Mouse (Mus musculus) large intestine, adult 2 months (tissue): ENCODE results near the gene Bcl2l14. TPM values are rescaled to one million over a fixed set of nuclear protein-coding genes. Genes with fewer than 3 reads are reported as not detected.

Experiments used
- DNase-seq: peaks from one replicate; pipeline ENCODE4 v3.0.0-alpha.2; 2012; ENCODE audit warnings: low read depth, low spot score
- WGBS: fragments of 180-500 bp; shearing (Covaris S2); methylation state at CpG from one replicate; pipeline ENCODE4 v1.1.7; 2018; 5-methylcytosine and 5-hydroxymethylcytosine counted together
- polyA plus RNA-seq: library from polyadenylated mRNA; depleted of rRNA; stranded (reverse); fragments of >200 nt; gene quantifications from 2 replicates; pipeline ENCODE4 v1.2.3, GENCODE M21; 2012; rRNA removed

Bcl2l14 gene
- polyA plus RNA-seq: 9.7 and 10.9 TPM in 2 replicates

GRCm38 (mm10) chr6:134396018-134396417, at the start of gene Bcl2l14:
Gene Bcl2l14, plus strand, starts transcription at chr6:134396318.
- WGBS: 86% methylated on average over 4 of the region's 4 CpGs
- DNase-seq: no peak

- no peak for DNase-seq
- 89% methylated on average over 7 of the region's 7 CpGs for WGBS
Measured at GRCm38 (mm10) chr6:134348526-134349067, 47.5 kb upstream of the Bcl2l14 start.

GRCm38 (mm10) chr6:134352881-134353280, 43.2 kb upstream of the Bcl2l14 start:
- no peak for DNase-seq
- WGBS: 67% methylated on average over 6 of the region's 6 CpGs

- WGBS: 71% methylated on average over 4 of the region's 4 CpGs
- no peak for DNase-seq
Measured at GRCm38 (mm10) chr6:134353751-134354150, 42.4 kb upstream of the Bcl2l14 start.

GRCm38 (mm10) chr6:134357570-134357969, 38.5 kb upstream of the Bcl2l14 start:
- no peak for DNase-seq
- 36% methylated on average over 6 of the region's 6 CpGs for WGBS

GRCm38 (mm10) chr6:134360079-134360478, 36.0 kb upstream of the Bcl2l14 start:
- WGBS: 86% methylated on average over 4 of the region's 4 CpGs
- DNase-seq: no peak

GRCm38 (mm10) chr6:134364644-134365043, 31.5 kb upstream of the Bcl2l14 start:
- DNase-seq: no peak
- 48% methylated on average over 6 of the region's 6 CpGs for WGBS

- DNase-seq: no peak
- 51% methylated on average over 4 of the region's 4 CpGs for WGBS
Measured at GRCm38 (mm10) chr6:134365952-134366351, 30.2 kb upstream of the Bcl2l14 start.

- DNase-seq: no peak
- 64% methylated on average over 10 of the region's 10 CpGs for WGBS
Measured at GRCm38 (mm10) chr6:134366366-134367351, 29.5 kb upstream of the Bcl2l14 start.

GRCm38 (mm10) chr6:134367366-134368281, 28.5 kb upstream of the Bcl2l14 start:
- DNase-seq: no peak
- WGBS: 85% methylated on average over 12 of the region's 12 CpGs

- 63% methylated on average over 2 of the region's 2 CpGs for WGBS
Measured at GRCm38 (mm10) chr6:134372946-134373345, 23.2 kb upstream of the Bcl2l14 start.

GRCm38 (mm10) chr6:134377201-134377600, 18.9 kb upstream of the Bcl2l14 start:
- peak; percentile 13 for DNase-seq
- 35% methylated on average over 5 of the region's 5 CpGs for WGBS

More at GRCm38 (mm10) chr6:134372946-134373345, 23.2 kb upstream of the Bcl2l14 start:
- DNase-seq: no peak

GRCm38 (mm10) chr6:134377856-134378255, 18.3 kb upstream of the Bcl2l14 start:
- DNase-seq: no peak
- WGBS: 38% methylated on average over 3 of the region's 3 CpGs

GRCm38 (mm10) chr6:134381462-134381861, 14.7 kb upstream of the Bcl2l14 start:
- 75% methylated on average over 6 of the region's 6 CpGs for WGBS

GRCm38 (mm10) chr6:134385931-134386330, 10.2 kb upstream of the Bcl2l14 start:
- no peak for DNase-seq
- WGBS: 90% methylated on average over 6 of the region's 6 CpGs

More at GRCm38 (mm10) chr6:134381462-134381861, 14.7 kb upstream of the Bcl2l14 start:
- no peak for DNase-seq

GRCm38 (mm10) chr6:134387396-134387795, 8.7 kb upstream of the Bcl2l14 start:
- no peak for DNase-seq
- 89% methylated on average over 10 of the region's 10 CpGs for WGBS

- 75% methylated on average over 24 of the region's 24 CpGs for WGBS
- DNase-seq: no peak
Measured at GRCm38 (mm10) chr6:134388424-134389110, 7.6 kb upstream of the Bcl2l14 start.

- peak; percentile 64 for DNase-seq
Measured at GRCm38 (mm10) chr6:134389248-134389891, 6.7 kb upstream of the Bcl2l14 start.

GRCm38 (mm10) chr6:134389917-134390316, 6.2 kb upstream of the Bcl2l14 start:
- no peak for DNase-seq
- WGBS: 62% methylated on average over 8 of the region's 8 CpGs

More at GRCm38 (mm10) chr6:134389248-134389891, 6.7 kb upstream of the Bcl2l14 start:
- WGBS: 17% methylated on average over 11 of the region's 11 CpGs
